Mouse (Mus musculus) intestine, embryonic 14.5 days (tissue): Measurements from ENCODE around the gene Gm45716. TPM values are rescaled to one million over a fixed set of nuclear protein-coding genes. Genes with fewer than 3 reads are reported as not detected.
A peak's percentile ranks its signal among the peaks of the same experiment; 100 is the strongest.

ENCODE experiments used
- ATAC-seq: fragments of 200-750 bp; cut with Nextera tagmentation; replicated peaks from 2 replicates; pipeline ENCODE4 v1.8.0; 2017; ENCODE audit warnings: low read depth, moderate number of reproducible peaks, moderate TSS enrichment, moderate library complexity; ENCODE audit not compliant: low FRiP score, low TSS enrichment
- DNase-seq: peaks from one replicate; pipeline ENCODE4 v3.0.0-alpha.2; 2018; ENCODE audit warnings: low spot score
- H3K27ac ChIP-seq: fragments of 300-500 bp; sonication (generic); 2 replicates; pipeline ENCODE4 v1.5.1; 2014; ENCODE audit warnings: low read depth, mild to moderate bottlenecking, control low read depth
- H3K27me3 ChIP-seq: fragments of 300-500 bp; sonication (generic); replicated peaks from 2 replicates; pipeline ENCODE4 v1.6.1; 2014; ENCODE audit warnings: low read length, control low read depth; ENCODE audit not compliant: control insufficient read depth, insufficient read depth
- H3K36me3 ChIP-seq: fragments of 300-500 bp; sonication (generic); 2 replicates; pipeline ENCODE4 v1.6.1; 2014; ENCODE audit warnings: low read length, control low read depth; ENCODE audit not compliant: control insufficient read depth, insufficient read depth
- H3K4me1 ChIP-seq: fragments of 300-500 bp; sonication (generic); replicated peaks from 2 replicates; pipeline ENCODE4 v1.6.1; 2014; ENCODE audit warnings: low read length, control low read depth, mixed read lengths; ENCODE audit not compliant: control insufficient read depth, insufficient read depth
- H3K4me2 ChIP-seq: fragments of 300-500 bp; sonication (generic); 2 replicates; pipeline ENCODE4 v1.6.1; 2014; ENCODE audit warnings: low read length
- H3K4me3 ChIP-seq: fragments of 300-500 bp; sonication (generic); 2 replicates; pipeline ENCODE4 v1.5.1; 2014; ENCODE audit warnings: low read depth, low read length, control low read depth, mixed read lengths
- H3K9ac ChIP-seq: fragments of 300-500 bp; sonication (generic); 2 replicates; pipeline ENCODE4 v1.6.1; 2014; ENCODE audit warnings: mild to moderate bottlenecking, low read length
- H3K9me3 ChIP-seq: fragments of 300-500 bp; sonication (generic); 2 replicates; pipeline ENCODE4 v1.6.1; 2016; ENCODE audit warnings: low read length, control low read depth; ENCODE audit not compliant: control insufficient read depth
- WGBS: fragments of 180-500 bp; shearing (Covaris S2); extraction: QIAGEN DNeasy Blood & Tissue Kit; methylation state at CpG from one replicate; pipeline ENCODE4 v1.1.7; 2014; 5-methylcytosine and 5-hydroxymethylcytosine counted together
- polyA plus RNA-seq: library from polyadenylated mRNA; unstranded; fragments of >200 nt; fragmentation: Nextera tagmentation; extraction: Ambion mirVana; gene quantifications from 2 replicates; pipeline ENCODE4 v1.2.1, GENCODE M21; 2014

The Gm45716 gene
- polyA plus RNA-seq, 1 experiment from 2014 or later, result 13.2 TPM

- no peaks in the 10 kb centered on the region for H3K36me3 ChIP-seq
- peaks cover 16% of the 10 kb centered on the region for H3K4me1 ChIP-seq
- DNase-seq, result no peak
- no peak overlapping the region for H3K27ac ChIP-seq
- no peak overlapping the region for H3K4me3 ChIP-seq
- ATAC-seq, result no peak
- H3K9me3 ChIP-seq, result no peaks in the 10 kb centered on the region
- no peak overlapping the region for H3K9ac ChIP-seq
- no peaks in the 10 kb centered on the region for H3K27me3 ChIP-seq
- 20% methylated on average over 11 of the region's 11 CpGs for WGBS
- peak overlapping the region; percentile 5; the same call in 1 of the 2 replicates for H3K4me2 ChIP-seq
These were observed 37.5 kb downstream of the Gm45716 start for GRCm38 (mm10) chr11:90224914-90225470.

GRCm38 (mm10) chr11:90227000-90227922, 39.8 kb downstream of the Gm45716 start:
- DNase-seq (no peak), ATAC-seq (no peak)
- no peaks in the 10 kb centered on the region for H3K36me3 ChIP-seq
- H3K27me3 ChIP-seq, result no peaks in the 10 kb centered on the region
- H3K4me3 ChIP-seq, result no peak overlapping the region
- H3K4me2 ChIP-seq, result no peak overlapping the region
- H3K9ac ChIP-seq, result no peak overlapping the region
- 64% methylated on average over 12 of the region's 12 CpGs for WGBS
- H3K27ac ChIP-seq, result no peak overlapping the region
- H3K4me1 ChIP-seq, result peaks cover 37% of the 10 kb centered on the region
- no peaks in the 10 kb centered on the region for H3K9me3 ChIP-seq

- Histone ChIP-seq H3K27me3 (no peaks in the 10 kb centered on the region), H3K9me3 (no peaks in the 10 kb centered on the region), H3K27ac (no peak overlapping the region), H3K4me1 (peaks cover 44% of the 10 kb centered on the region), H3K4me3 (no peak overlapping the region), H3K9ac (no peak overlapping the region), H3K36me3 (no peaks in the 10 kb centered on the region), H3K4me2 (no peak overlapping the region)
- DNase-seq (no peak), ATAC-seq (no peak)
- 88% methylated on average over 9 of the region's 9 CpGs for WGBS
These were observed 40.9 kb downstream of the Gm45716 start for GRCm38 (mm10) chr11:90228251-90228949.

GRCm38 (mm10) chr11:90229800-90230199, 42.3 kb downstream of the Gm45716 start:
- DNase-seq, result no peak
- no peak for ATAC-seq
- Histone ChIP-seq H3K4me2 (no peak overlapping the region), H3K9ac (no peak overlapping the region), H3K27ac (no peak overlapping the region), H3K27me3 (no peaks in the 10 kb centered on the region), H3K4me3 (no peak overlapping the region), H3K4me1 (peaks cover 37% of the 10 kb centered on the region), H3K9me3 (no peaks in the 10 kb centered on the region), H3K36me3 (no peaks in the 10 kb centered on the region)

GRCm38 (mm10) chr11:90230671-90231070, 43.2 kb downstream of the Gm45716 start:
- 46% methylated on average over 2 of the region's 2 CpGs for WGBS
- Histone ChIP-seq H3K27me3 (no peaks in the 10 kb centered on the region), H3K9ac (no peak overlapping the region), H3K4me1 (peaks cover 32% of the 10 kb centered on the region), H3K36me3 (no peaks in the 10 kb centered on the region), H3K4me2 (no peak overlapping the region), H3K9me3 (no peaks in the 10 kb centered on the region), H3K27ac (peak overlapping the region; percentile 23; the same call in 1 of the 2 replicates), H3K4me3 (no peak overlapping the region)
- DNase-seq (no peak), ATAC-seq (no peak)

GRCm38 (mm10) chr11:90231631-90232030, 44.1 kb downstream of the Gm45716 start:
- DNase-seq (no peak), ATAC-seq (no peak)

GRCm38 (mm10) chr11:90232685-90233084, 45.2 kb downstream of the Gm45716 start:
- H3K4me2 ChIP-seq, result 0 out of 2 replicates have a peak overlapping the region, but pooled peaks have one; percentile 3
- no peaks in the 10 kb centered on the region for H3K36me3 ChIP-seq
- H3K27ac ChIP-seq, result peak overlapping the region; percentile 70
- no peak overlapping the region for H3K4me3 ChIP-seq
- DNase-seq (no peak), ATAC-seq (0 out of 2 replicates have a peak, but pooled peaks have one; percentile 62)
- H3K9ac ChIP-seq, result no peak overlapping the region
- no peaks in the 10 kb centered on the region for H3K27me3 ChIP-seq
- no peaks in the 10 kb centered on the region for H3K9me3 ChIP-seq
- peaks cover 32% of the 10 kb centered on the region for H3K4me1 ChIP-seq
- 10% methylated on average over 4 of the region's 4 CpGs for WGBS

More at GRCm38 (mm10) chr11:90231631-90232030, 44.1 kb downstream of the Gm45716 start:
- no peak overlapping the region for H3K9ac ChIP-seq
- H3K27me3 ChIP-seq, result no peaks in the 10 kb centered on the region
- H3K4me3 ChIP-seq, result no peak overlapping the region
- no peak overlapping the region for H3K27ac ChIP-seq
- H3K9me3 ChIP-seq, result no peaks in the 10 kb centered on the region
- H3K4me1 ChIP-seq, result peaks cover 32% of the 10 kb centered on the region
- H3K36me3 ChIP-seq, result no peaks in the 10 kb centered on the region
- WGBS, result 33% methylated on average over 2 of the region's 2 CpGs
- no peak overlapping the region for H3K4me2 ChIP-seq

GRCm38 (mm10) chr11:90235221-90235620, 47.7 kb downstream of the Gm45716 start:
- Histone ChIP-seq H3K4me2 (no peak overlapping the region), H3K27me3 (no peaks in the 10 kb centered on the region), H3K27ac (no peak overlapping the region), H3K4me1 (peaks cover 26% of the 10 kb centered on the region), H3K9me3 (no peaks in the 10 kb centered on the region), H3K9ac (no peak overlapping the region), H3K4me3 (no peak overlapping the region), H3K36me3 (no peaks in the 10 kb centered on the region)
- 82% methylated on average over 5 of the region's 5 CpGs for WGBS
- no peak for ATAC-seq
- no peak for DNase-seq
